Mouse (Mus musculus) heart, postnatal 36 days (tissue): ENCODE results near the gene Fam240a. TPM values are rescaled to one million over a fixed set of nuclear protein-coding genes. Genes with fewer than 3 reads are reported as not detected.
A peak's percentile ranks its signal among the peaks of the same experiment; 100 is the strongest.

Experiments used
- DNase-seq, 2 experiments: peaks; one replicate each; pipeline ENCODE4 v3.0.0; 2021 to 2022
- intact Hi-C: fragments of 180-260 bp; cut with DNase I; formaldehyde crosslinking; loops from one replicate; pipeline ENCODE4 v1.15.1; 2025
- total RNA-seq, 2 experiments: library from RNA; stranded (reverse); gene quantifications; 2 replicates each; pipeline ENCODE4 v1.2.3; 2021

Fam240a gene
- total RNA-seq, 2 experiments from 2014 or later = not detected

DNA sequence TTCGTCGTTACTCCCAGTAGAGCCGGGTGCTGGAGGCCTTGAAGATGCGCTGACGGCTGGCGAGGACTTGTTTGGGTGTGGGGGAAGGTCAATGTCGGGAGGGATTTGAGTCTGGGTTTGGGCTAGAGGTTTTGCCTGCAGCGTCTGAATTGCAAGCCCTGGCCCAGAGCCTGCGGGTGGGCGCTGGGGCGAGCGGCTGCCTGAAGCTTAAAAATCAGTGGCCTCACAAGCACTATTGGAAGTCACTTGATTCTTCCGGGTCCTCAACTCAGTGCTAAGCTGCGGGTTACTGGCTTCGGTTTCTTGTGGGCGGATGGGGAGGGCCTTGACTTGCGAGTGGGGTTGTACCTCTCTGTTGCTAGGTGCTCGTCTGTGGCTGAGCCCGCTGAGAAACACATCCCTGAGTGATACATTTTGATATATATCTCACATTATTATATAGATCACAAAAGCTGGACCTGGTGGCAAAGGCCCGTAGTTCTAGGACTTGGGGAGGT, 29.9 kb upstream of the Fam240a start:
- intact Hi-C loops = no loop called here
- no peak for DNase-seq

DNA sequence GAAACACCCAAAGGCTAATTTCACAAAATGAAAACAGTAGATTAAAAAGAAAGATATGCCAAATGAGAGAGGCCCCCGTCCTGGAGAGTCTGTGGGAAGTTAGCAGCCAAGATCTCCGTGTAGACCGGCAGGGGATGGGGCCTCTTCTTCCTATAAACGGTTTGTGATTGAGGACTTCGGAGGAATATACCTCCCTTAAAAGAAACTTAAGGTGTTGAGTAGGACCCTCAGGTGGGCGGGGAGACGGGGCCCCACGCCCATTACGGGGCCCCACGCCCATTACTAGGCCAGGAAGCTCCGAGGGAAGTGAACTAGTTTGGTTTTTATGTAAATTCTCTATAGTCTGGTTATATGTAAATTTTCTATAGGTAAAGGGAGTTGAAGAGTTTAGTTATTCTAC, 29.3 kb upstream of the Fam240a start, which contains the start of gene Tdgf1:
Gene Tdgf1, minus strand, starts transcription at position 233 of the 400 bp plus-strand sequence.
- no peak for DNase-seq
- intact Hi-C loops = no loop called here

DNA sequence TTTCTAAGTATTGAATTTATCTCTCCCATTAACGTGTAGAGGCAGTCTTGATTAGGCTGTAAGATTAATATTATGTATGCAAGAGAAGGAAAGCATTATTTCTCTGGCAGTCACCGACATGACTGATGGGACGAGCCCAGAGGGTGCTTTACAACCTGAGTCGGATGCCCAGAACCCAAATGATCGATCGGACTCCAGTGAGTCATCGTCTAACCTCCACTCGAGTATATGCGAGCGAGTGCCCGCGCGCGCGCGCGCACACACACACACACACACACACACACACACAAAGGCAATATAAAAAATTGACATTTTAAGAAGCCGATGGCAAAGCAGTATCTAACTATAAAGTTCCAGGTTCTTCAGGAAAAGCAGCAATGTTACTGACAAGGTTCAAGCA, 28.7 kb upstream of the Fam240a start:
- intact Hi-C loops = no loop called here
- DNase-seq = no peak

DNA sequence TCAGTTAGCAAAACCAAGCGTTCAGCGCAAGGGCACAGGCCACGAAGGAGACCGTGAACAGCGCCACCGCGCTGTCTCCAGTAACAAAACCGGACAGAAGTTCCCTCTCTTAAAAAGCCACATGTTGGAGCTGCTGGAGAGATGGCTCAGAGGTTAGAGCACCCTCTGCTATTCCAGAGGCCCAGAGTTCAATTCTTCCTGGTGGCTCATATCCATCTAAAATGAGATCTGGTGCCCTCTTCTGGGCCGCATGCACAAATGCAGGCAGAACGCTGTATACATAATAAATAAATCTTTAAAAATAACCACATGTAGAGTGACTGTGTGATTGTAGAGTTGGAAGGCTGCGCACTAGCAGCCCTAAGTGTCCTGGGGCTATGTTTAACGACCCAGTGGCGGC, 27.6 kb upstream of the Fam240a start:
- DNase-seq = no peak
- intact Hi-C loops = no loop called here

DNA sequence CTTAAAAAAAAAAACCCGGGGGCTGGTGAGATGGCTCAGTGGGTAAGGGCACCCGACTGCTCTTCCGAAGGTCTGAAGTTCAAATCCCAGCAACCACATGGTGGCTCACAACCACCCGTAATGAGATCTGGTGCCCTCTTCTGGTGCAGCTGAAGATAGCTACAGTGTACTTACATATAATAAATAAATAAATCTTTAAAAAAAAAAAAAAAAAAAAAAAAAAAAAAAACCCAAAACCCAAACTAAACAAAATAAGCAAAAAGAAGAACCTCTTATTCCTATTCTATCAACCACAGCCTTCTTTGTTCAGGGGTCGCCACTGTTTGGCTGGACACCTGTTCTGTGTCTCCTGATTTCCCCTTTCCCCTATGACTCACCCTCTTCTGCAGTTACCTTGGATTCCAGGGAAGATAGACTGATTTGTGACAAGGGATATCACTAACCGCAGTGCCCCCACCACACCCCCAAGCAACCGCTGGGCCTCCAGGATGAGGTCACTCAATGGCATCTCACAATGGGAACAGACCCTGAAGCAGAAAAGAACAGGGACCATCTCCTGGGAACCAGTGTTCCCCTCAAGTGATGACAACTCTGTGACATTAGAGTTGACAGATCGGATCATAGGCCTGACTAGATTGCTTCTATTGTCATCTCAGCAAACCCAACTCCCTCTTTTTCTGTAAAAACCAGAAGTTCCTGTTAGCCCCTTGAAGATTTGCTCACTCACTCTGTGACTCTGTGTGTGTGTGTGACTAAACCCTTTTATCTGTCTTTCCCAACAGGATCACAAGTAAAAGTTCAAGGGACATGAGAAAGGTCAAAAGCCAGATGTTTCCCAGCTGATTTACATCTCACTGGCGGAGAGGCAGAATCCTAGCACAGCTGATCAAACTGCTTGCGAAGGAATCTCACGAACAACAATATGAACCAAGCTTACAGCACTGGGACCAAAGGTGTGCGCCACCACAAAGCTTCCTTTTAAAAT, 21.1 kb upstream of the Fam240a start:
- intact Hi-C loops = no loop called here

DNA sequence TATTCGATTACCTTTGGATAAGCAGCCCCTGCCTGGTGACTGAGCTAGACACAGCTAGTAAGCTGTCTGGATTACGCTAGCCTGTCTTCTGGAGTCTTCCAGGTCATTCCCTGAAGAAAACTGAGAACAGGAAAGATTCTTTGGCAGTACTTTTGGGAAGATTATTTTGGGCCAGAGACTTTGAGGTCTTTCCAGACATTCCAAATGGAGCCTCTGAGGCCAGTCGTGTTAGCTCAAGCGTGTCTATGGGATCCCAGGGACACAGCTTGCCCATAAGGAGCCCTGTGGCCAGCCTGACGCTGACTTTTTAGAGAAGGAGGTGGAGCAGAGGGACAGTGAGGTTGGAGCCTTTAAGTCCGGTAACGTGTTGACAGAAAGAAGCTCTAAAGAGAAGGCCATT, 19.3 kb upstream of the Fam240a start:
- peak in 1 of 2 experiments; percentile 34 for DNase-seq
- intact Hi-C loops = no loop called here

More for the DNA sequence above, 21.1 kb upstream of the Fam240a start:
- DNase-seq = no peak

DNA sequence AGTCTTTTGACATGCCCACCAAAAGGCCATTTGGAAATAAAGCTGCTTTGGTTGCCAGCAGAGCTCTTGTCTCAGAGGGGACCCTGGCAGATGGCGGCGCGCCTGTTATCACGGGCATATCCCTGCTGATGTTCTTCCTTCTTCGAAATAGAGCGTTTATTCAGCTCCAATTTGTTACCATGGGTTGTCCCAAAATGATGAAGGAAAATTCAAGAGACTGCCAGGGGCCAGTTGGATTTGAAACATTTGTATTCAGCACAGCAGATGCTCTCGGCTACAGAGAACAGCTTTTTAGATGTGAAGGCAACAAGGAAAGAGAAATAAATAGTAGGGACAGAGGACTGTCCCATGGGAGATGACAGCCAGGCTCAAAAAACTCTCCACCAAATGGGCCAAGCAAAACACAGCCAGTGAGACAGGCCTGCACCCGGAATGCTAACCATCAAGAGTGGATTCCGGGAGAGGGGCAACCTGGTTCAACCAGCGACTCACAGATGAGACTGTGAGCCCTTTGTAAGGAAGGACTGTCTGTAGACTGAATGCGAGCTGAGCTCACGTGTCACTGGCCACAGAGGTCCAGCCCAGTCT, 17.3 kb upstream of the Fam240a start:
- peak; percentile 26 to 32 for DNase-seq

DNA sequence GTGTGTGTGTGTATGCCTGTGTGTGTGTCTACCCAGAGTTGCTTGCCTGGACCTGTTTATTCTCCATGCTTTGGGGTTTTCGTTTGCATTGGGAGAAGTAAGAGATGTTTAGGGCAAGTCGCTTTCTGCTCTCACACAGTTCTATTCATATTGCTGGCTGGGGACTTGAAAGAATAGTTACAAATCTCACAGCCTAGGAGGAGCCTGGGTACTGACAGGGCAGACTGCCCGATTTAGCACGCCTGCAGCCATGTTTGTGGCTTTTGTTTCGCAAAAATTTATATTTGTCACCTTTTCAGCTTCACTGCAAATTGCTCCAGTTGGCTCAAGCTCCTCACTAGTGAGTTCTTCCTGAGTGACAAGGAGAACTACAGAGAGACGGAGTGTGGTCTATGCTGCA, 14.9 kb upstream of the Fam240a start:
- intact Hi-C loops = no loop called here
- DNase-seq = no peak

More for the DNA sequence above, 17.3 kb upstream of the Fam240a start:
- intact Hi-C loops = no loop called here

DNA sequence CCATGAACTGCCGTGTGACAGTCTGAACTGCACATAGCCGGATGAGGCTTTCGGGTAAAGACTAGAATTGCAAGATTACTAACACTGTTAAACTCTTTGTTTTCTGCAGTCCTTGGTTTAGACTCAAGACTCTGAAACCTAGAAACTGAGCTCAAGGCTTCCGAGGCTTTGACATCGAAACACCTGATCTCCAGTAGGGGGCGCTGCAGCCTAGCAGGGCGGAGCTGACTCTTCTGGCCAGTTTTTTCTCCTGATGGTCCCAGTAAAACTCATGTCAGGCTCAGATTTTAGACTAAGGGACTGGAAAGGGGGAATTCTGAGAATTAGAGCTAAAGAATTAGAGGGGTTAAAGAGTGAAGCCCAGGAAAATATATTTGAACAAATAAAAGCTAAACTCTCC, 6.1 kb upstream of the Fam240a start:
- peak; percentile 74 to 82 for DNase-seq
- intact Hi-C loops = loop anchor here (2.0 to 5.0 kb wide), 5 partner anchors 20 to 150 kb away; partner anchors contain the start of gene Tmie

DNA sequence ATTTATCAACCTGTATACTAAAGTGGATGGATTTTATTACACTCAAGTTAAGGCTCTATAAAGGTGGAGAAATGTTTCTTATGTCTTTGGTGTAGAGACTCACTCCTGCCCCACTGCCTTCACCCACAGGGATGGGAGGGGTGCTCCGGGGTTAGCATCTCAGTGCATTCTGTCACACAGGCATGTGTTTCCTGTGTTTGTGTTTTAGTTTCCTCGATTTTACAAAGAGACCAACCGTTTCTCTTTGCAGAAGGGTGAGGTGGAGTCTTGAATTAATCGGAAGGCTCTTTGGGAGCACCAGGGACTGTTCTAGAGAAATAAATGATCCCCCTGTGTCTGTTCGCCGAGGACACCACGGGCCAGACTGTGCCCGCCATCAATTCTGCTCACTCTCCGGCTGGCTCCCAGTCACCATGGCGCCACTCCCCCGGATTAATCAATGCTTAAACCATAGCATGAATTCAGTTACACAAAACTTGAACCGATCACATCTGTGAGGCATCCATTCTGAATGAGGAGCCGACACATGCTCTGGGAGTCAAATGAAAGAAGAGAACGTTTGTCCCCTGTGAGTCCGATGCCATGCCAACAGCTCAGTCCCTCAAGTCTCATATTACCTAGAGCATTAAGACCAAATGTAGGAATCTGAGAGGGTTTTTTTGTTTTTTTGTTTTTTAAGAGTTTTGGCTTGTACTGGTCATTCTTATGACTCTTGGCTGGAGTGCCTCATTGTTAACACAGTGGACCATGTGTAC, 4.2 kb upstream of the Fam240a start:
- no peak for DNase-seq

DNA sequence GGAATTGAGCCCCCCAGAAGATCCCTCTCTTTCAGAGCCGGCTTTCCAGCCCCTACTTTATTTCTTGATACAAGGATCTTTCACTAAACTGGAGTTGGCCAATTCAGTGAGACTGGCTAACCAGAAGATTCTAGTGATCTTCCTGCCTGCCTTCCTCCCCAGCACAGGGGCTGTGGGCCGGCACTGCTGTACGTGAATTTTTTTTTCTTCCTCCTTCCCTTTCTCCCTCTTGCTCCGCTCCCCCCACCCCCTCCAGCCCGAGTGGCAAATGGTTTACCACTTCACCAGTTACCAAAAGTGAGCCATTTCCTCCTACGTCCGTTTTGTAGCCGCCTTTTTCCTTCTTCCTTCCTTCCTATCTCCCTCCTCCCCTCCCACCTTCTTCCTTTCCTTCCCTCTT, 1.2 kb downstream of the Fam240a start:
- DNase-seq = no peak
- intact Hi-C loops = no loop called here

More for the DNA sequence above, 4.2 kb upstream of the Fam240a start:
- intact Hi-C loops = loop anchor here (5.0 kb wide), 2 partner anchors 39 to 76 kb away; partner anchors contain the start of gene Tmie

DNA sequence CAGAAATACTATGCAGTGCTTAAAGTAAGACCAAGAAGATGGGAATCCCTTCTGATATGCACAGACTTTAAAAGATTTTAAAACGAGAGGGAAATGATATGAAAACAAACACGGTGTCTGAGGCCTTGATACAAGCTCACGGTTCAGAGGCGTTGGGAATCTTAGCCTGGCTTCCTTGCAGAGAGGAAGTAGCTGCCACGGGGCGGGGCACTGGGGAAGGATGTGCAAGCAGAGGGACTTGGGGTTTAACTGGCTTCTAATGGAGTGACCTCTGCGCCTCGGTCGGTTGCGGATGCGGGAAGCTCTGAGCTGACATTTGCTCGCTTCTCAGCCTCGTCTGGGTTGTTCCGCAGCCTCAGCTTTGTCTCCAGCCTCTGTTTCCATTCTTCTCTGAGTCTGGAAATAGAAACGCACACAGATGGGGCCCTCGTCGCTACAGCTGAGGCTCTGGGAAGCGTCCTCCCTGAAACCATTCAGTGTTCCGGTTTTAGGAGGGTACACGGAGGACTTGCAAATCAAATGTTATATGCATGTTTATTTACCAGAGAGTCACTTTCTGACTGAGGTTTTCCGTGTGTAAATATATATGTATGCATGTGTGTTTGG, 1.9 kb downstream of the Fam240a start:
- intact Hi-C loops = no loop called here

DNA sequence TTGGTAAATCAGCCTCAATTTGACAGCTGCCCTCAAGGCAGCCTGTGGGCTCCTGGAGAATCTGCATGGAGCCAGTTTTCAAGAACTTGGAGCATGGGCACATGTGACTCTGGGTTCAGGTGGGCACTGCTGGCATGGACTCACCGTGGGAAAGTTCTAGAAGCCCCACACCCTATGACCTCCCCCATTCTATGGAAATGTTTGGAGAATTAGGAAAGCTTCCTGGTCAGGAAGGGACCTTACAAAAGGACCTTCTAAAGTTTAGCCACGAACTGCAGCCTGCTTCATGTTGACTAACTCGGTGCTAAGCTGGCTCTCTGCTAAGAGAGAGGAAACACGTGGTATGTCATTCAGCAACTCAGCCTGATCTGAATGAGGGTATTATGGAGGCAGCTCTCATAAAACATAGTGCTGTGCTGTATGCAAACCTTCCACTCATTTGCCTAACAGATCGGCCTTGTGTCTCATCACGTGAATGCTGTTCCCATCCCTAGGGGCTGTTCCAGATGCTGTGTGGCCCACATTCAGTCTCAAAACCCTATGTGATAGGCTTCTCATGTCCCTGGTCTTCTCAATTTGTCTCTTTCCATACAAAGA, 7.2 kb downstream of the Fam240a start:
- intact Hi-C loops = no loop called here
- DNase-seq = no peak

More for the DNA sequence above, 1.9 kb downstream of the Fam240a start:
- DNase-seq = no peak

DNA sequence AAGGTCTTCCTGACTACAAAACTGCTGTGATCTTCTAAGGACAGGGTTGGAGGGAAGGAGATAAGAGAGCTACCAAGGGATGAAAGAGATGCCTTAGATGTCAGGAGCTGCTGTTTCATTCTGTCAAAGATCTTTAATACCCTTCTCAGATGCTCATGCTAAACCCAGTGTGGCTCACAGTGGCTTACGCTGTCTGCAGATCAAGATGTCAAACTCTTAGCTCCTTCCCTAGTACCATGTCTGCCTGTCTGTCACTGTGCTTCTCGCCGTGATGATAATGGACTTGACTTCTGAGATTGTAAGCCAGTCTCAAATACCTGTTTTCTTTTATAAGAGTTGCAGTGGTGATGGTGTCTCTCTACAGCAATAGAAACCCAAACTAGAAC, 8.0 kb downstream of the Fam240a start:
- intact Hi-C loops = no loop called here
- no peak for DNase-seq

DNA sequence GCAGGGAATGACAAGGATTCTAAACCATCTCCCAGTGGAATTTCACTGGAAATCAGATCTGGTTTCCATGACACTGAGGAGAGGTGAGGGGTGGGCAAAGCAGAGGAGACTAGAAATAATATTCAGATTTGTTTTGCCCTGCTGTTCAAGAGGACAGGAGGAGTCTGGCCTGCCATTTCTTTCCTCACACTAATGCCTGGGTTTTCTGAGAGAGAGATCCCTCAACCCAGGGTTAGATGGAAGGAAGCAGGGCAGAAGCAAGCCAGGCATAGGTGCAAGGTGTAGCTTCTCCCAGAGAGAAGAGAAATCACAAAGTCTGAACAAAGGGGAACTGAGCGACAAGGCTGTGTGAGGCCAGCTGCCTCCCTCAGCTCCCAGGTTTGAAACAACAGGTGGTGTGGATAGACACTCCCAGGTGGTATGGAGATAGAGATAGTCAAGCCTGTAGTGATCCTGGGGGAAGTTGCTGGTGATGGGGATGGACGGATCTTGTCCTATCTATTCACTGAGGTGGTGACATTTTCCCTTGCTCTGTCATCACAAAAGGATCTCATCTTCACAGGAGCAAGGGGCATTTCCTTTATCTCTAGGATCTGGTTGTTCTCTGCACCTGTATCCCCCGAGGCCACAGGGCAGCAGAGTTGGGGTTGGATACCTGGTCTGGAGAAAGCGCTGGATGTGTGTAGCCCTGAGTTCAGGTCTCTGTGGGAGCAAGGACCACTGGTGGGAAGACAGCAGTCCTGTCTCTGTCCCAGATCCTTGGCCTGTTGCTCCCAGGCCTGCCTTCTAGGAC, 8.6 kb downstream of the Fam240a start:
- intact Hi-C loops = no loop called here
- no peak for DNase-seq

DNA sequence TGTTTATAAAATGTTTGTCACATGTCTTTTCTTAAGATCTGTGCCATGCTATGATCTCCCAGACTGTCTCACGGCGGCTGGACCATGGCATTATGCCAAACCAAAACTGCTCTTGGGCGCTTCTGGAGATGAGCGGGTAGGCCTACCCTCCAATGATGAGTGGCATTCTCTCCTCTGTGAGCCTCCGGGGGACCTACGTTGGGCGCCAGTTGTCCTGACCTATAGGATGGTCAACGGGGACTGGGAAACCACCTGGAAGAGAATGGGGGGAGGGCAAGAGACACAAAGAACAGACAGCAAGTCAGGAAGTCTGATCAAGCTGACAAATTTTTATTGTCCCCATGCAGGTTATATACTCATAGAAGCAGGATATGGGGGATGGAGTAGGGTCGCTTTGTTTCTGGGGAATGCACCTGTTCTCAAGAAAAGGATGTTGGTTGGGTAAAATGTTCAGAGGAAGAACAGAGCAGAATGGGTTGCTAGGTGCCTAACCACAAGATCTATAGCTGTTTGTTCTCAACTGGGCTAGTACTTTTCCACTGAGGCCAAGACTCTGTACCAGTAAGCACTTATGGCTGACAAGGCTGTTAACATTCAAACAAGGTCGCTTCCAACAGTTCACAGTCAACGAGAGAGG, 9.3 kb downstream of the Fam240a start:
- DNase-seq = no peak
- intact Hi-C loops = no loop called here

DNA sequence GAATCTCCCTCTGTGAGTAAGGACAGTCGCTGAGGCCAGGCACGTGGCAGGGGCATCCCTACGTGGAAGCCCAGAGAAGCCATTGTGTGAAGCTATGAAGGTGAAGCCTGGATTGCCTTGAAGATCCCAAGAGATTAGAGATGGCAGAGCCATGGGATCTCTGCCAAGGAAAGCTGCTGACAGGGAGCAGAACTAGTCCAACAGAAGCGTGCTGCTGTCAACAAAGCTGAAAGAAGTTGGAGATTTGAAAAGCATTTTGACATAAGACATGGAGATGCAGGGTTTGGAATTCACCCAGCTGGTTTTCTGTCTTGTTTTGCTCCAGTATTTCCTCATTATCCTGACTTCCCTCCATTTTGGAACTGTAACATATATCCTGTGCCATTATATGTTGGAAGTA, 14.4 kb downstream of the Fam240a start:
- intact Hi-C loops = no loop called here
- DNase-seq = no peak

DNA sequence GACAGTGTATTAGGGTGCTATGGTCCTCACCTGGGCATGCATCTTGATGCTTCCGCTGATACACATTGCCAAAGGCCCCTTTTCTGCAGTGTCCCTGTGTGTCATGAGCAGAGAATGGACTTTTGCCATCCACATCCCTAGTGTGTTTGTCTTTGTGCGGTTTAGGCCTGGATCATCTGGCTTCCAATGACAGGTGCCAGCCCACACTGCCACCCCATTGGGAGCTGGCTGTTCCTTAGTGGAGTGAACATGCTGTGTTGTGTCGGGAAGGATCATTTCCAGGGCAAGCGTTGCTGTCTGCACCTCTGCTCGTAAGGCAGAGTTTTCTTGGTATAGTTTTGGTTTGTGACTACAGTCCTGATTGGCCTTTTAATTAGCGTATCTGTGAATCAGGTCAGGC, 15.5 kb downstream of the Fam240a start:
- intact Hi-C loops = no loop called here
- no peak for DNase-seq
